Mouse (Mus musculus): ENCODE data around the gene Abl1.

The Abl1 gene

GRCm38 (mm10) chr2:31787029-31787428 is 98.9 kb downstream of the Abl1 start:
- peak; percentile 52 for DNase-seq (ENCODE audit: low spot score in 2 of 2)

GRCm38 (mm10) chr2:31788227-31788626 is 100.1 kb downstream of the Abl1 start:
- DNase-seq (ENCODE audit: low spot score in 2 of 2) = no peak

DNA sequence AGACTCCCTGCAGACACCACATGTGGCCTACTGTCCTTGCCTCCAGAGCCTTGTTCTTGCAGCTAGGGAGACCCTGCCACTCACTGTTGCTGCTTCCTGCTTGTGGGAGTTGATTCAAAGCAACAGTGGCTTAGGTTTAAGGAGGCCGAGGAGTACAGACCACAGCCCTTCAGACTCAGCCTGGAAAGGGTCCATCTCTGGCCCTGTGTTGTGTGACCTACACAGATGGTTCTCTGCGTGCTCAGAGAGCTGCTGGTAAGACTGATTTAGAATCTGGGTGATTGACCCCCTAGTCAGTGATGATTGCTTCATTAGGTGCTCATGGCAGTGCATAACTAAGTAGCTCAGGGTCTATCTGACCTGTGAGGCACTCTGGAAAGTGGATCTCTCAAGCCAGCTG is 101.0 kb downstream of the Abl1 start:
- no peak for DNase-seq (ENCODE audit: low spot score in 2 of 2)

GRCm38 (mm10) chr2:31790728-31791251 is 102.6 kb downstream of the Abl1 start:
- DNase-seq (ENCODE audit: low spot score in 2 of 2) = no peak

DNA sequence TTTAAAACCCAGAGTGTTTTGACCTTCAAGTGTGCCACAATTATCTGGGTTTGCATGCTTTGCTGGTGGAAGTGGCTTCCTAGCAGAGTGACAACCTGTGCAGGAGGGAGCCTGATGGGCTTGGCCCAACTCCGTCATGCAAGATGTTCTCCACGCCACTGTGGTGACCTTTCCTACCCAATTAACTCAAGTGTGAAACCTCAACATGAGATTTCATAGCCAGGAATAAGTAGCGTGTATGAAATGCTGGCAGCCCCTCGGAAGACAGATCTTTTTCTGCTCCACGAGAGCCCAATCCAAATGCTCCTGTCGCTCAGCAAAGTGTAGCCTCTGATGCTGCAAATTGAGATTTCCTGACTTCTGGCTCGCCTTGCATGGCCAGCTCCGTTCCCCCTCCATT is 103.1 kb downstream of the Abl1 start:
- DNase-seq (ENCODE audit: low spot score in 2 of 2) = no peak

DNA sequence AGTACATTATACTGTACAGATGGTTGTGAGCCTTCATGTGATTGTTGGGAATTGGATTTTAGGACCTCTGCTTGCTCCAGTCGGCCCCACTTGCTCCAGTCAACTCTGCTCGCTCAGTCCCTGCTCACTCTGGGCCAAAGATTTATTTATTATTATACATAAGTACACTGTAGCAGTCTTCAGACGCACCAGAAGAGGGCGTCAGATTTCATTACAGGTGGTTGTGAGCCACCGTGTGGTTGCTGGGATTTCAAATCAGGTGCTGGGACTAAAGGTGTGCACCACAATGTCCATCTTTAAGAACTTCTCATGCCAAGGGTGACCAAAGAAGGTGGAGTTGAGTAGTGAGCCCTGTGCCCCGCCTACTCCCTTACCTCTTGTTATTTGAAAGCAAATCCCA is 104.4 kb downstream of the Abl1 start:
- DNase-seq (ENCODE audit: low spot score in 2 of 2) = no peak

- no peak for DNase-seq (ENCODE audit: low spot score in 2 of 2)
Measured at GRCm38 (mm10) chr2:31796943-31797342, 108.8 kb downstream of the Abl1 start.

DNA sequence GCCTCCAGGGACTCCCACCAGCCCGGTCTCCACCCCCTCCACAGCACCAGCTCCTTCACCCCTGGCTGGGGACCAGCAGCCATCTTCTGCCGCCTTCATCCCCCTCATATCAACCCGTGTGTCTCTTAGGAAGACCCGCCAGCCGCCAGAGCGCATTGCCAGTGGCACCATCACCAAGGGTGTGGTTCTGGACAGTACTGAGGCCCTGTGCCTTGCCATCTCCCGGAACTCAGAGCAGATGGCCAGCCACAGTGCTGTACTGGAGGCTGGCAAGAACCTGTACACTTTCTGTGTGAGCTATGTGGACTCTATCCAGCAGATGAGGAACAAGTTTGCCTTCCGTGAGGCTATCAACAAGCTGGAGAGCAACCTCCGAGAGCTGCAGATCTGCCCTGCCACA is 113.2 kb downstream of the Abl1 start:
- no peak for DNase-seq (ENCODE audit: low spot score in 2 of 2)

DNA sequence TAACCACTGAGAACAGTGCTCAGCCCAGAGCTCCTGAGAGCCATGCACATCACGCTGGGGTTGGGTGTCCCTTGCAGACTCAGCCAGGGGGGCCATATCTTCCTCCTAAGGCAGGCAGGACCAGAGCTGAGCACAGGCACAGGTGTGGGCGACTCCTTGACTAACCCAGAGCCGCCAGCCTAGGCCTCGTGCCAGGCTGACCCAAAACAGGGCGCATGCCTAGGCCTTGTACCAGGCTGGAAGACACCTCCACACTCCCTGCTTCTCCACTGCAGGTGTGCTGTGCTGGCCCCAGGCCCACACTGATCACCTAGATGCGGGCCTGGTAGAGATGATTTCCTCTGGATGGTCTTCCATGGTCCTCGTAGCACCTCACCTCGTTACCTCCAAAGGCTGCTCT is 114.6 kb downstream of the Abl1 start:
- no peak for DNase-seq (ENCODE audit: low spot score in 2 of 2)

DNA sequence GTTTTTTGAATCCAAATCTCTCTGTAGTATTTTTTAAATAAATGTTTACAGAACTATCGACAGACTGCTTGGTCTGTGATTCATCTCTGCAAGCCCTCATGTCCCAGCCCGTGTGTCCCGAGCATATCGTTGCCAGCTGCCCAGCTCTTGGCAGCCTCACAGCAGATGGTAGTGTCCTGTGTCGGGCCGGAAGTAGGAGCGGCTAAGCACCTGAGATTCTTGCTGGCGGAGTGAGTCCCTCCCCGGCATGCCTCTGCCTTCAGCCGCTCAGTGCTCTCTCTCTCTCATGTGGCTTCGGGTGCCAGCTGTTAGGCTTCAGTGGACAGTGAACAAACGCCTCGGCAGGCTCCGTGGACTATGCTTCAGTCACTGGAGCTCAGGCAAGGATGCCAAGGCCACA is 115.3 kb downstream of the Abl1 start:
- DNase-seq (ENCODE audit: low spot score in 2 of 2) = no peak

DNA sequence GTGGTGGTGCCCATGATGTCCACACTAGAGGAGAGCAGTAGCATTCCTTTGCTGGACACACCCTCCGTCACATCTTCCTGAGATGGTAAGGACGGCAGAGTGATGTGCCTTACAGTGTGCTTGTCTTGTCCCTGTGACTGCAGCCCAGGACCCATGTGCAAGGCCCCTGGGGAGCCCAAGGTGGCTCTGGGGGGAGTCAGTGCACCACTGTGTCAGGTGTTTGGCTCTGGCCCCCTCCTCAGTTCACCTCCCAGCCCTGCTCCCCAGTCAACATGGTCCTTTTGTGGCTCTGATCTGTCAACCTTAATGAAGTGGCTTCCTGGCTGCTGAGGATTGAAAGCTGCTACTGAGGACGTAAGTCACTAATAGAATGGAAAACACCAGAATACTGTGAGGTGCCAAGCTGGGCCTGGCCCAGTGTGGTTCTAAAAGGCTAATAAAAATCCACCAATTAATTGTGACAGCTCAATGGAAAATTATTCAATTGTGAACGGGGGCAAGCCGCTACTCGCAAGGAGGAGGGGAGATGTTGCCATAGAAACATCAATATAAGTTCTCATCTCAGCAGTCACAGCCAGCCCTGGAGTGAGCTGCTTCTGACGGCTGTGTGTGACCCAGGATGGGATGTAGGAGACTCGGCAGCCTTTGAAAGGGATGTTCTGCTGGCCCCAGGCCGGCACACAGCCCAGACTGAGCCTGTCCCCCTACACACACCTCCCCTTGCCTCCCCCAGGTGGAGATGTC is 118.6 kb downstream of the Abl1 start:
- no peak for DNase-seq (ENCODE audit: low spot score in 2 of 2)

- DNase-seq (ENCODE audit: low spot score in 2 of 2) = no peak
Measured at GRCm38 (mm10) chr2:31808410-31809357, 120.5 kb downstream of the Abl1 start.

- DNase-seq (ENCODE audit: low spot score in 2 of 2) = no peak
Measured at GRCm38 (mm10) chr2:31809358-31809740, 121.2 kb downstream of the Abl1 start.

DNA sequence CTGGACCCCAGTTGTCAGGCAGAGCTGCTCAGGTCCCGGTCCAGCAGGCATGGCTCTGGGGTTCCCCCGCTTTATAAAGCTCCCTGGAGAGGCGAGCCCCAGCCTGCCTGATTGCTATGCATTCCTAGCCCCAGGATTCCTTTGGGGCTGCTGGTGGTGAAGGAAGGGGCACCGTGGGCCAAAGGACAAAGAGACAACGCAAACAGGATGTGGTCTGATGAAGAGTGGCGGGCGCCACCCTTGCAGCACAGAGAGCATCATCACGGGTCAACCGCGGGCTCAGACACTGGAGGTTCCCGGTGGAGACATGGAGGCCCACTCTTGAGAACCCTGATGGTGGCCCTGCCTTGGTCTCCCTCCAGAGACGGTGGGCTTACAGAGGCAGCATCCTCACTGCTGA is 122.3 kb downstream of the Abl1 start, which contains the start of gene Qrfp:
Gene Qrfp, minus strand, starts transcription at position 137 of the 400 bp plus-strand sequence.
- no peak for DNase-seq (ENCODE audit: low spot score in 2 of 2)

DNA sequence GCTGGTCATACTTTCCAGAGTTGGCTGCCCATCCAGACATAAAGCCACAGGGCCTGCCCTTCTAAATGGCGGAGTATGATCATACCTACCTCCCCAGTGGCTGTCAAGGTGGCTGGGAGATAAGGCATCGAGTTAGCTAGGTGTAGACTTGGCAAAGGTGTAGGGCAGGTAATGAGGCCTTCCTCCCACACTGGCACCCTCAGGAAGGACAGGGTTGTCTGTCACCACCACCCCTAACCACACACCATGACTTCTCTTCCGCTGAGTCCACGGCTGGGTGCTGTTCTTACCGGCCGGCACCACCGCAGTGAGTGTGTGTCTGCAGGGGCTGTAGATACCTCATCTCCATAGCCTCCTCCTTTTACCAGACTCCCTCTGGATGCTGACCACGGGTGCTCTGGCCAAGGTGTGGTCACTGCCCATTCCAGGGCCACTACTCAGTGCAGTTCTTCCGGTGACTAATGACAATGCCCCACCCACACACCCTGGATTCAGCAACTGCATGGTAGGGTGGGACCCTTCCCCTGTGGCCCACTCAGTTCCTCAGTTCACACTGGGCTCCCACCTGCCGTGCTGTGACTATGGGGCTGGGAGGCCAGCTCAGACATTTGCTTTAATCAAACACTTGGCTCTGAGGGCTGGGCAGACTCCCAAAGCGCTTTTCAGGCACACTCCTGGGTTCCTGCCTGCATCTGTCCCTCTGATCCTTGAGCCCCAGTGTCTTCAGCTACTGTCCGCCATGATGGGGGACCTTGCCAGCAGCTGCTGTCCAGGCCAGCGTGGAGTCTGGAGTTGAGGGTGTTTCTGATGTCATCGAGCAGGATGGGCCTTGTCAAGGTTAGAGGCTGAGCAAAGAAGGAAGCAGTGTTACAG is 123.1 kb downstream of the Abl1 start:
- DNase-seq (ENCODE audit: low spot score in 2 of 2) = no peak

GRCm38 (mm10) chr2:31813641-31814040 is 125.5 kb downstream of the Abl1 start:
- DNase-seq (ENCODE audit: low spot score in 2 of 2) = no peak

DNA sequence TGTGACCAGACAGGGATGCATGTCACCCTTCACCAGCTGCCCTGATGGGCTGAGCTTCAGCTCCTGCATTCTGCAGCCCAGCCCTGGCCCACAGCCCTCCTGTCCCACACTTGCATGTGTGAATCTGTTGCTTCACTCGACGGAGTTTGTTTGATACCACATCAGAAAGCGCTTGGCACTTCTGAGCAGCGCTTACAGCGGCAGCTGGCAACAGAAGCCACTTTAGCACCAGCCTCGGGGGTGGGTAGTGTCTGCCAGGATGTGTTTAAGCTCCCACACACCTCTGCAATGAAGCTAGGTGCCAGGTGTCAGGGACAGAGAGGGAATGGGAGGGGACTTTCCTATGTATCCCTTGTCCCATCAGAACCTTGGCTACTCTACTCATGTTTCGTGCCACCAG is 126.5 kb downstream of the Abl1 start:
- DNase-seq (ENCODE audit: low spot score in 2 of 2) = peak; percentile 57 to 58

- peak in 1 of 2 experiments; percentile 48 for DNase-seq (ENCODE audit: low spot score in 2 of 2)
Measured at GRCm38 (mm10) chr2:31815367-31815766, 127.2 kb downstream of the Abl1 start.

DNA sequence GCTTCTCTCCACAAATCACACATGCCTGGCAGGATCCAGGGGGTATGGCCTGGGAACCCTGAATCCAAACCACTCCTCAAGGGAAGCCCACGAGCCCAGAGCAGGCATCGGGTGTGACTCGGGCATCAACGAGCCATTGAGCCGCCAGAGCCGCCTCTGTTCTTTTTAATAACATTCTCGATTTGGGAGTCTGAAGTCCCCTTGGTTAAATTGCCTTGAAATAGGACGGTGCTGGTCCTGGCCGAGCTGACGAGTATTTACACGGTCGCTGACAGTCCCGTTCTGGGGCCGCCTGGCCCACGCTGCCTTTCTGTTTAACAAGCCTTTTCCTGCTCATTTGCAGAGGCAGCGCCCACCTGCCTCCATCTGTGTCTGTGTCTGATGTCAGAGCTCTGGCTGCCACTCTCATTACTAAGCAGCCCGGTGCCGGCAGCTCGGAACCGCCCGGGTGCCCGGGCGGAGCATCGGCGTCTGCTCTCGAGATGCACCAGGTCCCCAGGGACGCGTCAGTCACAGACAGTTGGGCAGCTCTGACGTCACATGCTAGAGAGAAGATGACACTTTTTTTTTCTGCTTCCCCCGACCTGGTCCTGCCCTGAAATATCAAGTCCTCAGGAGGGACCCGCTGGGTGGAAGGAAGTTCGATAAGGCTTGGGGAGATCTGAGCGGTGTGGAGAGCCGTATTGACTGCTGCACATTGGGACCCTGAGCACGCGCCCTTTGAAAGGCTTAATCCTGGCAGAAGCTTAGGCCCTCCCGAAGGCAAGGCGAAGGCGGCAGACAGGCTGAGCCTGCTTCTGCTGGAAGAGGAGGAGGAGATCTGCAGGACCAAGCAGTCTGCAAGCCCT is 134.6 kb downstream of the Abl1 start:
- DNase-seq (ENCODE audit: low spot score in 2 of 2) = peak; percentile 80 to 84

- no peak for DNase-seq (ENCODE audit: low spot score in 2 of 2)
Measured at GRCm38 (mm10) chr2:31823933-31824730, 136.0 kb downstream of the Abl1 start.
